Mouse (Mus musculus) intestine, embryonic 16.5 days (tissue): ENCODE measurements around the gene Notch1. TPM values are rescaled to one million over a fixed set of nuclear protein-coding genes. Genes with fewer than 3 reads are reported as not detected.

Experiments used
- ATAC-seq: fragments of 200-750 bp; cut with Nextera tagmentation; 2 replicates; pipeline ENCODE4 v1.8.0; 2017; ENCODE audit warnings: moderate TSS enrichment, moderate library complexity
- H3K27ac ChIP-seq: fragments of 300-500 bp; sonication (generic); 2 replicates; pipeline ENCODE4 v1.5.1; 2014; ENCODE audit warnings: mild to moderate bottlenecking, low read length
- H3K27me3 ChIP-seq: fragments of 300-500 bp; sonication (generic); replicated peaks from 2 replicates; pipeline ENCODE4 v1.6.1; 2014; ENCODE audit warnings: low read length, control low read depth, mixed read lengths; ENCODE audit not compliant: control insufficient read depth, insufficient read depth
- H3K36me3 ChIP-seq: fragments of 300-500 bp; sonication (generic); 2 replicates; pipeline ENCODE4 v1.6.1; 2014; ENCODE audit warnings: low read length, control low read depth; ENCODE audit not compliant: control insufficient read depth, insufficient read depth
- H3K4me1 ChIP-seq: fragments of 300-500 bp; sonication (generic); 2 replicates; pipeline ENCODE4 v1.6.1; 2014; ENCODE audit warnings: low read length, control low read depth, mixed read lengths; ENCODE audit not compliant: control insufficient read depth, insufficient read depth
- H3K4me2 ChIP-seq: fragments of 300-500 bp; sonication (generic); 2 replicates; pipeline ENCODE4 v1.6.1; 2014; ENCODE audit warnings: low read depth, low read length, control low read depth
- H3K4me3 ChIP-seq: fragments of 300-500 bp; sonication (generic); 2 replicates; pipeline ENCODE4 v1.5.1; 2014; ENCODE audit warnings: mild to moderate bottlenecking, low read length
- H3K9ac ChIP-seq: fragments of 300-500 bp; sonication (generic); 2 replicates; pipeline ENCODE4 v1.6.1; 2014; ENCODE audit warnings: low read depth, low read length
- H3K9me3 ChIP-seq: fragments of 300-500 bp; sonication (generic); 2 replicates; pipeline ENCODE4 v1.6.1; 2016; ENCODE audit warnings: low read length, control low read depth; ENCODE audit not compliant: control insufficient read depth
- WGBS: fragments of 180-500 bp; shearing (Covaris S2); extraction: QIAGEN DNeasy Blood & Tissue Kit; methylation state at CpG from one replicate; pipeline ENCODE4 v1.1.7; 2014; 5-methylcytosine and 5-hydroxymethylcytosine counted together
- polyA plus RNA-seq: library from polyadenylated mRNA; unstranded; fragments of >200 nt; fragmentation: Nextera tagmentation; extraction: Ambion mirVana; gene quantifications from 2 replicates; pipeline ENCODE4 v1.2.1, GENCODE M21; 2015

Gene Notch1
- polyA plus RNA-seq, 1 experiment from 2014 or later: 7.4 TPM

DNA sequence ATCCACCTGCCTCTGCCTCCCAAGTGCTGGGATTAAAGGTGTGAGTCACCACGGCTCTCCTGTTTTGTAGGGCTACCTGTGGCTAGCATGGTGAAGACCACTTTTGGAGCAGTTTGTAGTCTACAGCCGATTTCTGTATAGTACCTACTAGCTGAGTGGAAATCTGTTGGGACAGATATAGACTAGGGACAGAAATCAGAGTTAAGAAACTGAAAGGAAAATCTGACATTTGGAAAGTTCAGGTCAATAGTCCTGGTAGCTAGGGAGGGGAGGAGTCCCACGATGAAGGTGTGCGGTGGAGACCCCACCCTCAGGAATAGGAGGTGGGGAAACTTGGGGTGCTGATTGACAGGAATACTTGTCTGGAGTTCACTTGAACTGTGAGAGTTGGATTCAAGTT lies 5.9 kb upstream of the Notch1 start:
- H3K9ac ChIP-seq: no peak overlapping the region

DNA sequence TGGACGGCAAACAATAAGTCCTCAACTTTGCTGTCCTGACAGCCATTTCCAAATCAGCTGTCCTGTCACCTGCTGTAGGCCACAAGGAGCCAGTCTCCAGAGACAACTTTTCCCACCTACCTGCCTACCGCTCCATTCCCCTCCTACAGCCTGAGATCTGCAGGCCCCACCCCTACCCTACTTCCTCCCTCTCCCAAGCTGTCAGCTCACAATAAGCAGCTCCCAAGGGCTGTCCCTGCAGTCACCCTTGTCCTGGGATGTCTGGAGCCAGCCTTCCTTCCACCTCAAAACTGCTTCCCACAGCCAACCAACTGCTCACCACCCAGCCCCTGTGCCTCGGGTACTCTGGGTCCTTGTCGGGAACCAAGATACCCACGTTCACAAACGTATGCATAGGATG lies 3.3 kb upstream of the Notch1 start:
- Histone ChIP-seq H3K27me3 (no peaks in the 10 kb centered on the region), H3K27ac (no peak overlapping the region), H3K9ac (no peak overlapping the region; the same call in 1 of the 2 replicates), H3K36me3 (no peaks in the 10 kb centered on the region), H3K4me2 (no peak overlapping the region), H3K4me1 (peaks cover 22% of the 10 kb centered on the region), H3K4me3 (no peak overlapping the region), H3K9me3 (no peaks in the 10 kb centered on the region)
- no peak for ATAC-seq
- WGBS: 89% methylated on average over 6 of the region's 6 CpGs

More for the DNA sequence above, 5.9 kb upstream of the Notch1 start:
- no peaks in the 10 kb centered on the region for H3K36me3 ChIP-seq
- no peak overlapping the region for H3K4me3 ChIP-seq
- no peaks in the 10 kb centered on the region for H3K9me3 ChIP-seq
- H3K4me2 ChIP-seq: no peak overlapping the region
- H3K27me3 ChIP-seq: no peaks in the 10 kb centered on the region
- 85% methylated on average over 4 of the region's 4 CpGs for WGBS
- H3K4me1 ChIP-seq: peaks cover 16% of the 10 kb centered on the region
- no peak overlapping the region for H3K27ac ChIP-seq
- ATAC-seq: no peak

GRCm38 (mm10) chr2:26516987-26517386 lies 524 bp upstream of the Notch1 start:
- Histone ChIP-seq H3K27me3 (0 out of 2 replicates have a peak, but pooled peaks cover 2% of the 10 kb centered on the region), H3K36me3 (no peaks in the 10 kb centered on the region), H3K9me3 (no peaks in the 10 kb centered on the region), H3K4me3 (no peak overlapping the region), H3K4me1 (peaks cover 29% of the 10 kb centered on the region), H3K9ac (peak overlapping the region; percentile 30; the same call in 1 of the 2 replicates), H3K27ac (peak overlapping the region; percentile 17; the same call in 1 of the 2 replicates), H3K4me2 (0 out of 2 replicates have a peak overlapping the region, but pooled peaks have one; percentile 33)
- ATAC-seq: no peak
- WGBS: 88% methylated on average over 5 of the region's 5 CpGs

DNA sequence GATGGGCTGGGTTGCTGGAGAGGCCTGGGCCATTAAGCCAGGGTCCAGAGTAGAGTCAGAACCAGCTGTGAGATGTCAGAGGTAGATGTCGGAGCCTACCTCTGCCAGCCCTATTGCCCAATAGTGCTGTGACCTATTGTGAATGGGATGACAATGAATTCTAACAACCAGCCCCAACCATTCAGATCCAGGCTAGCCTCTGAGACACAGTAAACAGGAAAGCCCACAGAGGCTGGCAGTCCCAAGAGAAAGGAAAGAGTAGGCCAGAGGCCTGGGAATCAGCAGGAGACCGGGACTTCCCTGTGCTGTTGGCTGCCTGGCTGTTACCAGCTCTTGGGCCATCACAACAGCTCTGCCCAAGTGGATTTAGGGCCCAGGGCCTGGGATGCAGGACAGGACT lies 1.1 kb downstream of the Notch1 start:
- 83% methylated on average over 2 of the region's 2 CpGs for WGBS
- Histone ChIP-seq H3K4me2 (no peak overlapping the region), H3K27me3 (0 out of 2 replicates have a peak, but pooled peaks cover 2% of the 10 kb centered on the region), H3K9me3 (no peaks in the 10 kb centered on the region), H3K4me1 (peaks cover 29% of the 10 kb centered on the region), H3K9ac (no peak overlapping the region), H3K27ac (peak overlapping the region; percentile 23; the same call in 1 of the 2 replicates), H3K4me3 (no peak overlapping the region), H3K36me3 (no peaks in the 10 kb centered on the region)
- no peak; the same call in 1 of the 2 replicates for ATAC-seq

DNA sequence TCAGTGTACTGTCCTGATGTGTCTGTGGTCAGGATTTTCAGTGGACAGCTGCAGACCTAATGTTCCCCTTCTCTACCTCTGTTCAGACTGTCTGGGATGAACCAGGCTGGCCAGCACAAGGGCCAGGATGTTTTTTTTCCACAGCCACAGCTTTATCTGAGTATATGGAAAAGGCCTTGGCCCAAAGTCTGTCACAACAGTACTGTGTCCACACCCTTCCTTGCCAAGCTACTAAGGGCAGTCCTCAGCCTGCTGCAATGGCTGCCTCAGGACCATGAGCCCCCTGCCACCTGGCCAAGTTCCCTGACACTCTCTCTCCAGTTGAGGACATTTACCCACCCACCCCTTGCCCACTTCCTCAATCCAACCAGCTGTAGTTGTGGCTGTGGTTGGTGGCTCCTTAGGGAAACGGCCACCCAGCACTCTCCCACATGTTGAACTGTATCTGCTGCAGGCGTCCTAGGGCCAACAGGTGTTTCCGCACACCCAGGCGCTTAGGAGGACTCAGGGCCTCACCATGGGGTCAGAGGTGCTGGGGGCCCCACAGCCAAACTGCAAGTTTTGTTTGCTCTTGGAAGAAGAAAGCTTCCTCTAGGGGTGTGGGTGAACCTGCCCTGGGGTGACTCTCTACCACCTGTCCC lies 3.2 kb downstream of the Notch1 start:
- 63% methylated on average over 4 of the region's 4 CpGs for WGBS
- no peaks in the 10 kb centered on the region for H3K9me3 ChIP-seq
- H3K4me3 ChIP-seq: no peak overlapping the region
- ATAC-seq: peak; percentile 46
- H3K27ac ChIP-seq: no peak overlapping the region
- H3K4me1 ChIP-seq: peaks cover 35% of the 10 kb centered on the region
- H3K27me3 ChIP-seq: 0 out of 2 replicates have a peak, but pooled peaks cover 2% of the 10 kb centered on the region
- no peak overlapping the region for H3K4me2 ChIP-seq
- H3K36me3 ChIP-seq: no peaks in the 10 kb centered on the region
- H3K9ac ChIP-seq: 0 out of 2 replicates have a peak overlapping the region, but pooled peaks have one; percentile 7

DNA sequence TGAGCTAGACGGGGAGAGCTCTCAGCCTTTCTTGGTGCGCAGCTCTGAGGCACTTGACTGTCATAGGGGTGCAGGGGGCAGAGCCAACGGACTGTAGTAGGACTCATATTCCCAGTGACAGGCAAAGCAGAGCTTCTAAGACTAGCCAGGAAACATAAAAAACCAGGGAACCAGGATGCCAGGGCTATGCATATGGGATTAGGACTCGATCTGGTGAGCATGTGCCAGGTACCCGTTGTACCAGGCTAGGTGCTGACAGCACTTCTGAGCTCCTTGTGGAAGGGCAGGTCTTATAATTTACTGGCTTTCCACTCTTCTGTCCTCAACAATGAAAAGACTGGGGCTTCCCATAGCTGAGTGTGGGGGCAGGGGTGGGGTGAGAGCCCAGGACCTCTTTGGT lies 7.8 kb downstream of the Notch1 start:
- Histone ChIP-seq H3K4me3 (no peak overlapping the region), H3K4me1 (peaks cover 43% of the 10 kb centered on the region), H3K9ac (no peak overlapping the region), H3K27me3 (0 out of 2 replicates have a peak, but pooled peaks cover 2% of the 10 kb centered on the region), H3K9me3 (no peaks in the 10 kb centered on the region), H3K4me2 (no peak overlapping the region), H3K36me3 (no peaks in the 10 kb centered on the region), H3K27ac (peak overlapping the region; percentile 75; the same call in 1 of the 2 replicates)
- WGBS: 68% methylated on average over 5 of the region's 5 CpGs
- no peak for ATAC-seq

GRCm38 (mm10) chr2:26507961-26508391 lies 8.5 kb downstream of the Notch1 start:
- peak overlapping the region; percentile 23; the same call in 1 of the 2 replicates for H3K4me2 ChIP-seq
- H3K4me1 ChIP-seq: peaks cover 36% of the 10 kb centered on the region
- H3K9me3 ChIP-seq: no peaks in the 10 kb centered on the region
- H3K4me3 ChIP-seq: no peak overlapping the region
- H3K36me3 ChIP-seq: no peaks in the 10 kb centered on the region
- no peak for ATAC-seq
- H3K27me3 ChIP-seq: 0 out of 2 replicates have a peak, but pooled peaks cover 2% of the 10 kb centered on the region
- H3K9ac ChIP-seq: peak overlapping the region; percentile 43; the same call in 1 of the 2 replicates
- peak overlapping the region; percentile 75 for H3K27ac ChIP-seq
- 17% methylated on average over 6 of the region's 6 CpGs for WGBS

GRCm38 (mm10) chr2:26507481-26507886 lies 9.0 kb downstream of the Notch1 start:
- peak overlapping the region; percentile 43 for H3K9ac ChIP-seq
- H3K27me3 ChIP-seq: 0 out of 2 replicates have a peak, but pooled peaks cover 2% of the 10 kb centered on the region
- H3K4me1 ChIP-seq: peaks cover 36% of the 10 kb centered on the region
- peak overlapping the region; percentile 75 for H3K27ac ChIP-seq
- no peaks in the 10 kb centered on the region for H3K36me3 ChIP-seq
- ATAC-seq: peak; percentile 44
- no peaks in the 10 kb centered on the region for H3K9me3 ChIP-seq
- WGBS: 20% methylated on average over 7 of the region's 7 CpGs
- no peak overlapping the region for H3K4me3 ChIP-seq
- peak overlapping the region; percentile 23 for H3K4me2 ChIP-seq

DNA sequence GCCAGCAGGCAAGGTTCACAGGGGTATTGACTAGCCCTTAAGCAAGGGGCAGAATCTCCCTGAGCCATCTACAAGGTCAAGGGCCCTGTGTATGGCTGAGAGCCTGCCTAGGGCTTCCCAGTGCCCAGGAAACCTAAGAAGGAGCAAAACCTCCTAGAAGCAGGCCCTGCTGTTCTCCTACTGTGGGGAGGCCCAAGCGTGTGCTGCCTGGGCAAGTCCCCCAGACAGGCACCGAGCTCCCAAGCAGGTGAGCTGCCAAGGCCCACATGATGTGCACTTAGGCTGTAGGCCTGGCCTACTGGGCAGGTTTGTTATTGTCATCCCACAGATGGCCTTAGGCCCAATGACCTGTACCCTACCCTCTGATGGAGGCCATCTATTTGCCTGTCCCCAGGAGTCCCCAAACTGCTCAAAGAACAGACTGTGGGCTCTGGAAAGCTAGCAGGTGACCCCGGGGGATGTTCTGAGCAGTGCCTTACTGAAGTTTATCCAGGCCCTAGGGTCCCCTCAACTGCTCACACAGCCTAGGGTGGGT lies 9.7 kb downstream of the Notch1 start:
- no peak for ATAC-seq
- H3K4me1 ChIP-seq: peaks cover 39% of the 10 kb centered on the region
- no peak overlapping the region for H3K4me2 ChIP-seq
- 82% methylated on average over 3 of the region's 3 CpGs for WGBS
- H3K36me3 ChIP-seq: no peaks in the 10 kb centered on the region
- H3K9me3 ChIP-seq: no peaks in the 10 kb centered on the region
- peak overlapping the region; percentile 43 for H3K9ac ChIP-seq
- H3K4me3 ChIP-seq: no peak overlapping the region
- peak overlapping the region; percentile 75 for H3K27ac ChIP-seq
- no peaks in the 10 kb centered on the region for H3K27me3 ChIP-seq
